Mouse (Mus musculus) small intestine, adult 2 months (tissue): ENCODE measurements around the gene Prr5l. TPM values are rescaled to one million over a fixed set of nuclear protein-coding genes. Genes with fewer than 3 reads are reported as not detected.

ENCODE experiments used
- H3K27ac ChIP-seq: fragments of 200-500 bp; 2 replicates; pipeline ENCODE4 v1.5.1; 2012; ENCODE audit warnings: low read depth, low read length, control low read depth, inconsistent platforms; ENCODE audit not compliant: insufficient read depth
- H3K27me3 ChIP-seq: fragments of 200-500 bp; 2 replicates; pipeline ENCODE4 v1.6.1; 2012; ENCODE audit warnings: mild to moderate bottlenecking, moderate library complexity, low read length, inconsistent platforms; ENCODE audit not compliant: control insufficient read depth, insufficient read depth
- H3K36me3 ChIP-seq: fragments of 200-500 bp; 2 replicates; pipeline ENCODE4 v1.6.1; 2012; ENCODE audit warnings: mild to moderate bottlenecking, low read length, control low read depth, inconsistent platforms; ENCODE audit not compliant: control insufficient read depth, insufficient read depth
- H3K4me1 ChIP-seq: fragments of 200-500 bp; 2 replicates; pipeline ENCODE4 v1.6.1; 2012; ENCODE audit warnings: low read length, inconsistent platforms, mixed read lengths; ENCODE audit not compliant: control insufficient read depth, insufficient read depth, insufficient read length
- H3K4me3 ChIP-seq: fragments of 200-500 bp; 2 replicates; pipeline ENCODE4 v1.5.1; 2012; ENCODE audit warnings: low read depth, mild to moderate bottlenecking, control low read depth, inconsistent platforms, low read length, moderate library complexity
- CTCF ChIP-seq: fragments of 200-500 bp; IDR thresholded peaks from 2 replicates; pipeline ENCODE4 v1.5.1; 2012; ENCODE audit warnings: low read depth, mild to moderate bottlenecking, control low read depth, inconsistent platforms, low read length, moderate library complexity, mixed read lengths; ENCODE audit not compliant: insufficient replicate concordance, insufficient read length; ENCODE audit errors: extremely low read depth
- POLR2A ChIP-seq: fragments of 200-500 bp; IDR thresholded peaks from 2 replicates; pipeline ENCODE4 v1.6.1; 2012; ENCODE audit warnings: low read depth, mild to moderate bottlenecking, control low read depth, inconsistent platforms, low read length, moderate library complexity
- WGBS: fragments of 180-500 bp; shearing (Covaris S2); methylation state at CpG from one replicate; pipeline ENCODE4 v1.1.7; 2018; 5-methylcytosine and 5-hydroxymethylcytosine counted together
- polyA plus RNA-seq: library from polyadenylated mRNA; depleted of rRNA; stranded (reverse); fragments of >200 nt; gene quantifications from 2 replicates; pipeline ENCODE4 v1.2.3, GENCODE M21; 2012

Gene Prr5l
- polyA plus RNA-seq, 1 experiment = 3.9 TPM

DNA sequence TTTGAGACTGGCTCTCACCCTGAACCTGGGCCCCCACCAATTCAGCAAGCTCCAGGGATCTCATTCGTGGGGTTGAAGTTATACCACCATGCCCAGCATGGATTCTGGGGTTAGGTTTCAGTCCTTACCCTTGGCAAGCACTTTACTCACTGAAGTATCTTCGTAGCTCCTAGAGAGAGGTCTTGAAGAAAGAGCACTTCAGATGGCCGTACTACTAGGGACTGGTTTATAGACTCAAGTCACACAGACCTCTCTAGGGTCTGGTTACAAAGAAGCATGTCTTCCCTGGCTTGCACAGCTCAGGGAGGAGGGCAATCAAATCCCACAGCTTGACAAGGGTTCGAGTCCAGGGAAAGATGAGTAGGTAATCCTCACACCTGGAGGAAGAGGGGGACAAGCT, 161.0 kb downstream of the Prr5l start:
- TF ChIP-seq POLR2A = no peak
- no peak for TF ChIP-seq CTCF
- WGBS = 85% methylated on average over 4 of the region's 4 CpGs
- Histone ChIP-seq H3K27ac (no peak overlapping the region), H3K4me3 (no peak overlapping the region), H3K4me1 (no peaks in the 10 kb centered on the region), H3K27me3 (no peaks in the 10 kb centered on the region), H3K36me3 (no peaks in the 10 kb centered on the region)

DNA sequence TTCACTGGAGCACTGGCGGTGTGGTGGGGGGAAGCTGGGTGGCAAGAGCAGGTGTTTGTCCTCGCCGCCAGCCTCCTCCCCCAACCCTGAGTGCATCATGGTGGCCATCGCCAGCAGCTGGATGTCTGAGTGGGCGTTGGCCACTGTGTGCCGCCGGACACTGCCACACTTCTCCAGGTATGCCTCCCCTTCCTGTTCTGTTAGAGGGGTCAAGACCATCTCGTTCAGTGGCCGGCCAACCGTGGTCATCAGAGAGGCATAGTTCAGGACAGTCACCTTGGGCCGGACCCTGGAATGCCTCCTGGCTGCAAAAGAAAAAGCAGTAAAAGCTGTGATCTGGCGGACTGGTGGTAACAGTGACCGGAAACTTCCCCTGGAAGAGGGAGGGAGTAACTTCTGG, 165.7 kb downstream of the Prr5l start:
- 89% methylated on average over 13 of the region's 13 CpGs for WGBS

DNA sequence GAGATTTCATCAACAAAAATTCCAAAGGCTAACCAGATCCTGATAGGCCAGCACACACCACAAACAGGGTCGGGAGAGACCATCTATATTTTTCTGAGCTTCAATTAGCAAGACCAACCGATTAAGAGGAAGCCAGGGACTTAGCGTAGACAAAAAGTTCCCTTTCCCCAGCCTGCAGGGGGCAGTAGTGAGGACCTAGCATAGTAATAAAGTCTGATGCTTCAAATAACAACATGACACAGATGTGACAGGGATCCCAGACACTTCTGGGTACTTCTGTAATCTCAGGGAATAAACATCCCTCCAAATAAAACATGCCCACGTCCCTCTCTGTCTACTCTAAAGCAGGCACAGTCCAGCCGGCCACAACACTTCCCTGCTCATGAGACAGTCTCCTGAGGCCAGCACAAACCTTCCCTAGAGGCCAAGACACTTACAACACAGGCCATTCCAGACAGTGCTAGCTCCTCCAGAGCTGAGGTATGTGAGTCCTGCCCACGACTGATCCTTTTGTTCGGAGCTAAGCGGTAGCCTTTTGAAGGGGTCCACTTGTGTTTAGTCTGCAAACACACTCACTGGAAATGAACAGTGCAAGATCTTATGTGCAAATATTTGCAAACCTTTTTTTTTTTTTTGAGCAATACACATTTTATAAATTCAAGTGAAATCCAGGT, 167.0 kb downstream of the Prr5l start:
- no peak overlapping the region for H3K27ac ChIP-seq
- H3K27me3 ChIP-seq = no peaks in the 10 kb centered on the region
- H3K4me3 ChIP-seq = no peak overlapping the region
- no peaks in the 10 kb centered on the region for H3K36me3 ChIP-seq
- WGBS = 77% methylated on average over 8 of the region's 8 CpGs
- H3K4me1 ChIP-seq = no peaks in the 10 kb centered on the region
- peak; percentile 20; the same call in 1 of the 2 replicates for TF ChIP-seq CTCF
- TF ChIP-seq POLR2A = no peak

More for the DNA sequence above, 165.7 kb downstream of the Prr5l start:
- Histone ChIP-seq H3K4me1 (no peaks in the 10 kb centered on the region), H3K27ac (no peak overlapping the region), H3K27me3 (no peaks in the 10 kb centered on the region), H3K36me3 (no peaks in the 10 kb centered on the region), H3K4me3 (no peak overlapping the region)
- no peak for TF ChIP-seq CTCF
- TF ChIP-seq POLR2A = no peak

DNA sequence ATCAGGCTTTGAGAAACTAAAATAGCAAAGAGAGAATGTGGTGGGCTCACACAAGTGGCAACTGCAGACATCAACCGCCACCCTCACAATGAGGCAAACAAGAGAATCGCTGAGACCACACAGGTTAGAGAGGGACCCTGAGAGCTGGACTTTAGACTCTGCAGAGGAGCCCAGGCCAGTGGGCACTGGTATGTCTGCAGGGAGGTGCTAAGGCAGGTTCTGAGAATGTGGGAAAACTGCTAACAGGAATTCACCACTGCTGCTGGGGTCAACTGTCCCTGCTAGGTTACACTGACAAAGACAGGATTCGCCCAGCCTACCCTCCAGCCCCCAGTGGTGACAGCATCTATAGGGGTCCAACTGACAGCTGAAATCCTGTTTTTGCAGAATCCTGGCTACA, 171.2 kb downstream of the Prr5l start:
- no peak overlapping the region for H3K4me3 ChIP-seq
- no peaks in the 10 kb centered on the region for H3K4me1 ChIP-seq
- H3K27ac ChIP-seq = no peak overlapping the region
- peaks cover 3% of the 10 kb centered on the region; the same call in 1 of the 2 replicates for H3K27me3 ChIP-seq
- H3K36me3 ChIP-seq = no peaks in the 10 kb centered on the region
- TF ChIP-seq CTCF (no peak), POLR2A (no peak)
- 80% methylated on average over 3 of the region's 3 CpGs for WGBS

DNA sequence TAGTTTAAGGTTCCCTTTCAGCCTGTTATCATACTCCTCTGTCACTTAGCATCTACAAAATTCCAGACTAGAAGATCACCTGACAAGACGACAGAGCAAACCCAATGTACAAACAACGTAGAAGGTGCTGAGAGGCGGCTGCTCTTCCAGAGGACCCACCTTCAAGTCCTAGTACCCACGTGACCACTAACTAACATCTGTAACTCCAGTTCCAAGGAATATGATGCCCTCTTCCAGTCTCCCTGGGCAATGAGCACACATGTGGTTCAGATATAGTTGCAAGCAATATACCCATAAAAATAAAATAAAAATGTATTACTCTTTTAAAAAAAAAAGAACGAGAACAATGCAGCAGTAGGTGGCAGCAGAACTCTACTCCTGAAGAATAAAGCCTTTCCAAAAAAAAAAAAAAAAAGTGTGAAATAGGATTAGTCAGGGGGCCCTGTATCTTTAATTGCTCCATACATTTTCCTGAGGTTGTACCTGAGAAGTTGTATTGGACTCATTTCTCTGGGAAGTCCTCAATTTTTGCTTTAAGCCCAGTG, 176.8 kb downstream of the Prr5l start:
- 34% methylated on average over 5 of the region's 5 CpGs for WGBS
- no peaks in the 10 kb centered on the region for H3K36me3 ChIP-seq
- no peak for TF ChIP-seq CTCF
- TF ChIP-seq POLR2A = no peak

DNA sequence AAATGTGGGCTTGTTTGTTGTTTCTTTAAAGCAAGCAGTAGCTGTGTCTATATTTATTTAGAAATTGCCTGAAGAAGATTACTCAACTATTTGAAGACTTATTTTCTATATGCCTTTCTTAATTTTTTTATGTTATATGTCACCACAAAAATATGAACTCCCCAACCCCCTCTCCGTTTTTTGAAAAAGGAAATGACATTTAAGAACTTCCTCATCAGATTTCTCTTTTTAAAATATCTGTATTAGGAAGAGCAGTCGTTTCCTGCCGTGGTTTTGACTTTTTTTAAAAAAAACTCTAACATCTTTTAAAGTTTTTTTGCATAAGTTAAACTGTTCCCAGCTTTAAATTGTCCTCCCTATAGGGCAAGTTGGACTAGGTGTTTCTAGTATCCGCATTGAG, 183.5 kb downstream of the Prr5l start:
- TF ChIP-seq CTCF (no peak), POLR2A (no peak)
- Histone ChIP-seq H3K36me3 (peaks cover 33% of the 10 kb centered on the region), H3K27me3 (no peaks in the 10 kb centered on the region; the same call in 1 of the 2 replicates), H3K4me3 (no peak overlapping the region), H3K27ac (no peak overlapping the region), H3K4me1 (no peaks in the 10 kb centered on the region)
- 77% methylated on average over 4 of the region's 4 CpGs for WGBS

More for the DNA sequence above, 176.8 kb downstream of the Prr5l start:
- Histone ChIP-seq H3K4me3 (no peak overlapping the region), H3K27me3 (peaks cover 3% of the 10 kb centered on the region; the same call in 1 of the 2 replicates), H3K4me1 (no peaks in the 10 kb centered on the region), H3K27ac (no peak overlapping the region)

DNA sequence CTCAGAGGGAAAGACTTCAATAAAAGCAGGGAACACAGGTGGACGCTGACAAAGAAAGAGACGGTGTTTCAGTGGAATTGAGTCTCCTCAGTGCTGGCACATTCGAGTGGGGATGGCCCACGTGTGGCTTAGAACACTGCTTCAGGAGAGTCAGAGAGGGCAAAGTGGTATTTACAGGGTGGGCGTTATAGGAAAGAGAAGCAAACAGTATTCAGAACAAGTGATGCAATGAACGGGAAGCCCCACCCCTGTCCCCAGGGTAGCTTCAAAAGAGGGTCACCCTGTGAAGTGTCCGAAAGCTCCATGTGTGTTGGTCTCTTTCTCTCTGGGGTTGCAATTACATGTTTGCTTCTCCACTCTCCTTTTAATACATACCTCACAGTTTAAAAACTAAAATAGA, 187.2 kb downstream of the Prr5l start:
- peaks cover 48% of the 10 kb centered on the region for H3K36me3 ChIP-seq
- 89% methylated on average over 7 of the region's 7 CpGs for WGBS
- TF ChIP-seq POLR2A (no peak), CTCF (no peak)

More for the DNA sequence above, 187.2 kb downstream of the Prr5l start:
- Histone ChIP-seq H3K4me1 (no peaks in the 10 kb centered on the region), H3K4me3 (no peak overlapping the region), H3K27me3 (no peaks in the 10 kb centered on the region), H3K27ac (no peak overlapping the region)
